Mouse (Mus musculus) lung, postnatal 10 days (tissue): ENCODE results near the gene Sept14.

Experiments used
- DNase-seq: peaks from one replicate; pipeline ENCODE4 v3.0.0; 2021

The Sept14 gene

GRCm38 (mm10) chr5:129667851-129668250 is 40.5 kb downstream of the Sept14 start:
- DNase-seq: no peak

- no peak for DNase-seq
These were observed 41.9 kb downstream of the Sept14 start for GRCm38 (mm10) chr5:129666271-129666909.

- DNase-seq: no peak
These were observed 44.2 kb downstream of the Sept14 start for GRCm38 (mm10) chr5:129664090-129664489.

GRCm38 (mm10) chr5:129657931-129658330 is 50.4 kb downstream of the Sept14 start:
- no peak for DNase-seq

GRCm38 (mm10) chr5:129657016-129657415 is 51.3 kb downstream of the Sept14 start:
- no peak for DNase-seq

- DNase-seq: no peak
These were observed 57.5 kb downstream of the Sept14 start for GRCm38 (mm10) chr5:129650858-129651257.
